Mouse (Mus musculus) kidney, adult 2 months (tissue): ENCODE measurements around the gene Dscam.

Experiments used
- CTCF ChIP-seq: fragments of 200-500 bp; conservative IDR thresholded peaks from 2 replicates; pipeline ENCODE4 v1.5.1; 2011; ENCODE audit warnings: low read depth, mild to moderate bottlenecking, control low read depth, low read length, moderate library complexity, mixed read lengths; ENCODE audit not compliant: insufficient read depth, insufficient read length
- POLR2A ChIP-seq: fragments of 200-500 bp; IDR thresholded peaks from one replicate; pipeline ENCODE4 v1.6.1; 2011; ENCODE audit warnings: low read depth, low read length, control low read depth

DNA sequence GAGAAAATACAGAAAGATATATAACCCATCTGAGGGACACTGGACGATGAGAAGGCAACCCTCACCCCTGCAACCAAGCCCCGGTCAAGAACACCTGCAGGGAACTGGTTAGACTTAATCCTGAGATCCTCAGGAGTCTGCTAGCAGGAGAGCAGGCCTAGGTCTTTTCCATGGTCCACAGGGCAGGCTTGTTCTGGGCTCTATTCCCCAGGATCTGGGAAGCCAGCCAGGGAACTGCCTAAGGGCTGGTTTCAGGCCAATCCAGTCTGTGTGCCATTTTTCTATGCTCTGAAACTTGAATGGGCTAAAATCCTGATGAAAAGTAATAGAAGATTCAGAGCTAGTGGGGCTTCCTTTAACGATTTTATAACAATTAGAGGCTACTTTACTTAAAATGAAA, 173.7 kb downstream of the Dscam start:
- TF ChIP-seq CTCF (no peak), POLR2A (no peak)
